Mouse (Mus musculus): ENCODE results near the gene Hbb-y. TPM values are rescaled to one million over a fixed set of nuclear protein-coding genes. Genes with fewer than 3 reads are reported as not detected.
"Not testable (repeated sequence)": the region's sequence is repeated elsewhere in the genome, so short reads cannot be mapped to it uniquely, and the experiment has no call there.

Gene Hbb-y
- total RNA-seq, 2 experiments from 2014 or later: 8.6 TPM; not detected in 1

GRCm38 (mm10) chr7:103815085-103815484, 37.9 kb downstream of the Hbb-y start:
- 0 out of 2 replicates have a peak, but pooled peaks have one; percentile 16 for ATAC-seq (replicated peaks; ENCODE audit: low FRiP score, poor library complexity, severe bottlenecking)

DNA sequence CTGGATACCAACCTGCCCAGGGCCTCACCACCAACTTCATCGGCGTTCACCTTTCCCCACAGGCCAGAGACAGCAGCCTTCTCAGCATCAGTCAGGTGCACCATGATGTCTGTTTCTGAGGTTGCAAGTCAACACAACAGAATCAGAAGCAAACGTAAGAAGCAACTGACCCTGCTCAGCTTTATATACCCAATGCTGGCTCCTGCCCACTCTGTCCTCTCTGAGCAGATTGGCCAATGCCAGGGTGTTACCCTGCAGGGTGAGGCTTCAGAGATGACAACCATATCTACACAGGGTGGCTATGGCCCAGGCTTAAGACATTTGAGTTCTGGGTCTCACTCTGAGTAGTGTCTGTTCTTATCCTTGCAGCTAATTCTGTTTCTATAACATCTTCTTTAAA, 39.2 kb downstream of the Hbb-y start, which contains the start of gene Hbb-bt:
TSS of gene Hbb-bt (minus strand) at position 231 of the 400 bp plus-strand sequence.
- peak; percentile 62 for ATAC-seq (replicated peaks; ENCODE audit: low FRiP score, poor library complexity, severe bottlenecking)

DNA sequence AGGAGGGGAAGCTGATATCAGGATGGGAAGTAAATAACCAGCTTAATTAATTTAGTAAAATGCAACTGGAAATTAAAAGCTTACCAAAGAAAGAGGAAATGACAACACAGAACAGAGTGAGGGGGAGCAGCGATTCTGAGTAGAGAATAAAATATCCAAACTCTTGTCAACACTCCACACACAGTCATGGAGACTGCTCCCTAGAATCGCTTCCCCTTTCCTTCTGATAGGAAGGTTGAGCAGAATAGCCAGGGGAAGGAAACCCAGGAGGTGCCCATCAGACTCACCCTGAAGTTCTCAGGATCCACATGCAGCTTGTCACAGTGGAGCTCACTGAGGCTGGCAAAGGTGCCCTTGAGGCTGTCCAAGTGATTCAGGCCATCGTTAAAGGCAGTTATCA, 39.9 kb downstream of the Hbb-y start:
- ATAC-seq (replicated peaks; ENCODE audit: low FRiP score, poor library complexity, severe bottlenecking): peak; percentile 27

- ATAC-seq (replicated peaks; ENCODE audit: low FRiP score, poor library complexity, severe bottlenecking): peak; percentile 6; the same call in 1 of the 2 replicates
These were observed 40.8 kb downstream of the Hbb-y start for GRCm38 (mm10) chr7:103812174-103812573.

- peak; percentile 27 for ATAC-seq (replicated peaks; ENCODE audit: low FRiP score, poor library complexity, severe bottlenecking)
These were observed 41.7 kb downstream of the Hbb-y start for GRCm38 (mm10) chr7:103811223-103811845.

- peak; percentile 9 for ATAC-seq (replicated peaks; ENCODE audit: low FRiP score, poor library complexity, severe bottlenecking)
These were observed 42.3 kb downstream of the Hbb-y start for GRCm38 (mm10) chr7:103810746-103811145.

DNA sequence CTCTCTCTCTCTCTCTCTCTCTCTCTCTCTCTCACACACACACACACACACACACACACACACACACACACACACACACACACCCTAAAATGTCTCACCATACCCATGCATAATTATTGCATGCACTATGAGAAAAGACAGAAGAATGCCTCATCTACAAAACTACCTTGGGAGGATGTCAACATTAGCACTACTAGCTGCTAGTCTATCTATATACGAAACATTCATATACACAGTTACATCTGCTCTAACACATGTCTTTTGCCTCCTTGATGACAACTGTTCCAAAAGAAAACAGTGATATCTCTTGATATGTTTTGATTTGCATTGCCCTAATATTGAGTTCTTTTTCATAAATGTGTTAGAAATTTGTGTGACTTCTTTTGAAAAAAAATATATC, 42.7 kb downstream of the Hbb-y start:
- ATAC-seq (replicated peaks; ENCODE audit: low FRiP score, poor library complexity, severe bottlenecking): peak; percentile 7

- ATAC-seq (replicated peaks; ENCODE audit: low FRiP score, poor library complexity, severe bottlenecking): no peak
These were observed 43.2 kb downstream of the Hbb-y start for GRCm38 (mm10) chr7:103809801-103810155.

GRCm38 (mm10) chr7:103808971-103809800, 43.8 kb downstream of the Hbb-y start:
- ATAC-seq (replicated peaks; ENCODE audit: low FRiP score, poor library complexity, severe bottlenecking): no peak

- ATAC-seq (replicated peaks; ENCODE audit: low FRiP score, poor library complexity, severe bottlenecking): not testable (repeated sequence)
These were observed 44.9 kb downstream of the Hbb-y start for GRCm38 (mm10) chr7:103808120-103808519.

GRCm38 (mm10) chr7:103806856-103807255, 46.2 kb downstream of the Hbb-y start:
- peak; percentile 25; the same call in 1 of the 2 replicates for ATAC-seq (replicated peaks; ENCODE audit: low FRiP score, poor library complexity, severe bottlenecking)

Other genes with a start within 250 kb of the Hbb-y start
Only the 30 nearest of the 31 such genes appear.
- gene Olfr622, start 210.5 kb downstream of the Hbb-y start, total RNA-seq (2015; ENCODE audit: low replicate concordance): not detected in 2 replicates
- not detected in 2 replicates for gene Olfr622, start 210.5 kb downstream of the Hbb-y start, total RNA-seq (2017; ENCODE audit: low replicate concordance)
- not detected in 2 replicates for gene Olfr623, start 189.5 kb downstream of the Hbb-y start, total RNA-seq (2015; ENCODE audit: low replicate concordance)
- not detected in 2 replicates for gene Olfr623, start 189.5 kb downstream of the Hbb-y start, total RNA-seq (2017; ENCODE audit: low replicate concordance)
- 0.21 TPM in 1 of 2 replicates, not detected in the other for gene Olfr624, start 182.0 kb downstream of the Hbb-y start, total RNA-seq (2015; ENCODE audit: low replicate concordance)
- not detected in 2 replicates for gene Olfr624, start 182.0 kb downstream of the Hbb-y start, total RNA-seq (2017; ENCODE audit: low replicate concordance)
- not detected in 2 replicates for gene Olfr625-ps1, start 170.5 kb downstream of the Hbb-y start, total RNA-seq (2015; ENCODE audit: low replicate concordance)
- not detected in 2 replicates for gene Olfr625-ps1, start 170.5 kb downstream of the Hbb-y start, total RNA-seq (2017; ENCODE audit: low replicate concordance)
- not detected in 2 replicates for gene Olfr243, start 138.5 kb downstream of the Hbb-y start, total RNA-seq (2015; ENCODE audit: low replicate concordance)
- 0.28 TPM in 1 of 2 replicates, not detected in the other for gene Olfr243, start 138.5 kb downstream of the Hbb-y start, total RNA-seq (2017; ENCODE audit: low replicate concordance)
- not detected in 2 replicates for gene Olfr628, start 122.8 kb downstream of the Hbb-y start, total RNA-seq (2015; ENCODE audit: low replicate concordance)
- not detected in 2 replicates for gene Olfr628, start 122.8 kb downstream of the Hbb-y start, total RNA-seq (2017; ENCODE audit: low replicate concordance)
- not detected in 2 replicates for gene Olfr629, start 108.3 kb downstream of the Hbb-y start, total RNA-seq (2015; ENCODE audit: low replicate concordance)
- 0.43 TPM in 1 of 2 replicates, not detected in the other for gene Olfr629, start 108.3 kb downstream of the Hbb-y start, total RNA-seq (2017; ENCODE audit: low replicate concordance)
- not detected in 2 replicates for gene Olfr630, start 95.9 kb downstream of the Hbb-y start, total RNA-seq (2015; ENCODE audit: low replicate concordance)
- gene Olfr630, start 95.9 kb downstream of the Hbb-y start, total RNA-seq (2017; ENCODE audit: low replicate concordance): 1.5 TPM in 1 of 2 replicates, not detected in the other
- gene Olfr69, start 81.6 kb downstream of the Hbb-y start, total RNA-seq (2015; ENCODE audit: low replicate concordance): 2.7 and 5.6 TPM in 2 replicates
- gene Olfr69, start 81.6 kb downstream of the Hbb-y start, total RNA-seq (2017; ENCODE audit: low replicate concordance): 0.70 and 1.1 TPM in 2 replicates
- gene Olfr68, start 73.5 kb downstream of the Hbb-y start, total RNA-seq (2015; ENCODE audit: low replicate concordance): 1.0 and 1.3 TPM in 2 replicates
- 1.4 and 1.5 TPM in 2 replicates for gene Olfr68, start 73.5 kb downstream of the Hbb-y start, total RNA-seq (2017; ENCODE audit: low replicate concordance)
- gene Olfr67, start 61.4 kb downstream of the Hbb-y start, total RNA-seq (2015; ENCODE audit: low replicate concordance): 5.0 and 10.2 TPM in 2 replicates
- 2.8 and 4.2 TPM in 2 replicates for gene Olfr67, start 61.4 kb downstream of the Hbb-y start, total RNA-seq (2017; ENCODE audit: low replicate concordance)
- gene Hbb-bt, start 39.2 kb downstream of the Hbb-y start, total RNA-seq (2015; ENCODE audit: low replicate concordance): 39,556 and 40,045 TPM in 2 replicates
- 14,681 and 15,230 TPM in 2 replicates for gene Hbb-bt, start 39.2 kb downstream of the Hbb-y start, total RNA-seq (2017; ENCODE audit: low replicate concordance)
- 179,259 and 187,171 TPM in 2 replicates for gene Hbb-bs, start 25.1 kb downstream of the Hbb-y start, total RNA-seq (2015; ENCODE audit: low replicate concordance)
- gene Hbb-bs, start 25.1 kb downstream of the Hbb-y start, total RNA-seq (2017; ENCODE audit: low replicate concordance): 69,583 and 76,927 TPM in 2 replicates
- gene Hbb-bh2, start 12.7 kb downstream of the Hbb-y start, total RNA-seq (2015; ENCODE audit: low replicate concordance): not detected in 2 replicates
- 1.0 and 4.6 TPM in 2 replicates for gene Hbb-bh2, start 12.7 kb downstream of the Hbb-y start, total RNA-seq (2017; ENCODE audit: low replicate concordance)
- not detected in 2 replicates for gene Hbb-bh1, start 10.1 kb downstream of the Hbb-y start, total RNA-seq (2015; ENCODE audit: low replicate concordance)
- gene Hbb-bh1, start 10.1 kb downstream of the Hbb-y start, total RNA-seq (2017; ENCODE audit: low replicate concordance): not detected in 2 replicates
- not detected in 2 replicates for gene Olfr66, start 33.0 kb upstream of the Hbb-y start, total RNA-seq (2015; ENCODE audit: low replicate concordance)
- not detected in 2 replicates for gene Olfr66, start 33.0 kb upstream of the Hbb-y start, total RNA-seq (2017; ENCODE audit: low replicate concordance)
- gene Olfr64, start 41.3 kb upstream of the Hbb-y start, total RNA-seq (2015; ENCODE audit: low replicate concordance): not detected in 2 replicates
- 0.14 and 0.34 TPM in 2 replicates for gene Olfr64, start 41.3 kb upstream of the Hbb-y start, total RNA-seq (2017; ENCODE audit: low replicate concordance)
- not detected in 2 replicates for gene Olfr65, start 50.3 kb upstream of the Hbb-y start, total RNA-seq (2015; ENCODE audit: low replicate concordance)
- gene Olfr65, start 50.3 kb upstream of the Hbb-y start, total RNA-seq (2017; ENCODE audit: low replicate concordance): 0.28 TPM in 1 of 2 replicates, not detected in the other
- gene Olfr631, start 75.6 kb upstream of the Hbb-y start, total RNA-seq (2015; ENCODE audit: low replicate concordance): 1.0 TPM in 1 of 2 replicates, not detected in the other
- 2.1 TPM in 1 of 2 replicates, not detected in the other for gene Olfr631, start 75.6 kb upstream of the Hbb-y start, total RNA-seq (2017; ENCODE audit: low replicate concordance)
- gene Olfr632, start 81.1 kb upstream of the Hbb-y start, total RNA-seq (2015; ENCODE audit: low replicate concordance): not detected in 2 replicates
- gene Olfr632, start 81.1 kb upstream of the Hbb-y start, total RNA-seq (2017; ENCODE audit: low replicate concordance): 1.7 TPM in 1 of 2 replicates, not detected in the other
- not detected in 2 replicates for gene Olfr633, start 91.2 kb upstream of the Hbb-y start, total RNA-seq (2015; ENCODE audit: low replicate concordance)
- gene Olfr633, start 91.2 kb upstream of the Hbb-y start, total RNA-seq (2017; ENCODE audit: low replicate concordance): not detected in 2 replicates
- gene Olfr635, start 117.9 kb upstream of the Hbb-y start, total RNA-seq (2015; ENCODE audit: low replicate concordance): not detected in 2 replicates
- 0.09 and 0.14 TPM in 2 replicates for gene Olfr635, start 117.9 kb upstream of the Hbb-y start, total RNA-seq (2017; ENCODE audit: low replicate concordance)
- gene Olfr638, start 145.5 kb upstream of the Hbb-y start, total RNA-seq (2015; ENCODE audit: low replicate concordance): not detected in 2 replicates
- not detected in 2 replicates for gene Olfr638, start 145.5 kb upstream of the Hbb-y start, total RNA-seq (2017; ENCODE audit: low replicate concordance)
- not detected in 2 replicates for gene Olfr639, start 164.1 kb upstream of the Hbb-y start, total RNA-seq (2015; ENCODE audit: low replicate concordance)
- 0.09 and 0.14 TPM in 2 replicates for gene Olfr639, start 164.1 kb upstream of the Hbb-y start, total RNA-seq (2017; ENCODE audit: low replicate concordance)
- gene Olfr640, start 172.4 kb upstream of the Hbb-y start, total RNA-seq (2015; ENCODE audit: low replicate concordance): not detected in 2 replicates
- gene Olfr640, start 172.4 kb upstream of the Hbb-y start, total RNA-seq (2017; ENCODE audit: low replicate concordance): not detected in 2 replicates
- gene Olfr641, start 182.2 kb upstream of the Hbb-y start, total RNA-seq (2015; ENCODE audit: low replicate concordance): not detected in 2 replicates
- gene Olfr641, start 182.2 kb upstream of the Hbb-y start, total RNA-seq (2017; ENCODE audit: low replicate concordance): 0.98 TPM in 1 of 2 replicates, not detected in the other
- gene Olfr642, start 199.4 kb upstream of the Hbb-y start, total RNA-seq (2015; ENCODE audit: low replicate concordance): not detected in 2 replicates
- 0.14 TPM in 1 of 2 replicates, not detected in the other for gene Olfr642, start 199.4 kb upstream of the Hbb-y start, total RNA-seq (2017; ENCODE audit: low replicate concordance)
- gene 4930516K23Rik, start 208.2 kb upstream of the Hbb-y start, total RNA-seq (2015; ENCODE audit: low replicate concordance): not detected in 2 replicates
- gene 4930516K23Rik, start 208.2 kb upstream of the Hbb-y start, total RNA-seq (2017; ENCODE audit: low replicate concordance): not detected in 2 replicates
- gene Olfr644, start 218.7 kb upstream of the Hbb-y start, total RNA-seq (2015; ENCODE audit: low replicate concordance): not detected in 2 replicates
- gene Olfr644, start 218.7 kb upstream of the Hbb-y start, total RNA-seq (2017; ENCODE audit: low replicate concordance): not detected in 2 replicates
- gene Olfr645, start 232.2 kb upstream of the Hbb-y start, total RNA-seq (2015; ENCODE audit: low replicate concordance): not detected in 2 replicates
- gene Olfr645, start 232.2 kb upstream of the Hbb-y start, total RNA-seq (2017; ENCODE audit: low replicate concordance): not detected in 2 replicates